Mouse (Mus musculus) gastrocnemius, adult 2 months (tissue): ENCODE measurements around the gene Ms4a6c. TPM values are rescaled to one million over a fixed set of nuclear protein-coding genes. Genes with fewer than 3 reads are reported as not detected.

Experiments
- DNase-seq: peaks from one replicate; pipeline ENCODE4 v3.0.0; 2022
- H3K27ac ChIP-seq: fragments of 200-600 bp; 2 replicates; pipeline ENCODE4 v1.8.1; 2022; ENCODE audit warnings: mild to moderate bottlenecking
- H3K4me3 ChIP-seq: fragments of 200-600 bp; 2 replicates; pipeline ENCODE4 v1.8.1; 2022; ENCODE audit warnings: mild to moderate bottlenecking, moderate library complexity
- CTCF ChIP-seq: fragments of 200-600 bp; IDR thresholded peaks from 2 replicates; pipeline ENCODE4 v1.8.1; 2022; ENCODE audit warnings: antibody characterized with exemption, mild to moderate bottlenecking, moderate library complexity
- intact Hi-C: fragments of 180-260 bp; cut with DNase I; formaldehyde crosslinking; loops from one replicate; pipeline ENCODE4 v1.15.1; 2025
- total RNA-seq, 2 experiments: library from RNA; stranded (reverse); gene quantifications; 2 replicates each; pipeline ENCODE4 v1.2.3; 2021

The Ms4a6c gene
- total RNA-seq, 2 experiments from 2014 or later = 1.3 to 3.4 TPM

DNA sequence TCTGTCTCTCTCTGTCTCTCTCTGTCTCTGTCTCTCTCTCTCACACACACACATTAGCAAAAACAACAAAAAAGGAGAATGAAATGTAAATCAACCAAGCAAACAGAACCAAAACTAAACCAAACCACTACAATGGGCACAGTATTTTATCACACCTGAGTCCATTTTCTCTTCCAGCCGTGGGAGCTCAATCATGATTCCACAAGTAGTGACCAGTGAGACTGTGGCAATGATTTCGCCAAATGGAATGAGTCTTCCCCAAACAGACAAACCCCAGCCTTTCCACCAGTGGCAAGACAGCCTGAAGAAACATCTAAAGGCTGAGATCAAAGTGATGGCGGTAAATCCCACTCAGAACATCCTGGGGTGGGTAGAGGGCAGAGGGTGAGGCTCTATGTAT is 51.0 kb downstream of the Ms4a6c start:
- no peak overlapping the region for H3K27ac ChIP-seq
- TF ChIP-seq CTCF = no peak
- intact Hi-C loops = no loop called here
- no peak overlapping the region for H3K4me3 ChIP-seq
- no peak for DNase-seq

Other genes with a start within 250 kb of the Ms4a6c start
- not detected for gene Ms4a12, start 236.9 kb upstream of the Ms4a6c start, total RNA-seq
- not detected for gene Ms4a1, start 203.1 kb upstream of the Ms4a6c start, total RNA-seq
- gene Ms4a5, start 185.5 kb upstream of the Ms4a6c start, total RNA-seq = not detected
- gene Ms4a14, start 154.9 kb upstream of the Ms4a6c start, total RNA-seq = not detected
- gene Ms4a7, start 133.2 kb upstream of the Ms4a6c start, total RNA-seq = under 1 TPM; 0.17 to 0.23 TPM
- 1 to 10 TPM; 1.5 to 4.2 TPM for gene Ms4a4a, start 93.8 kb upstream of the Ms4a6c start, total RNA-seq
- not detected for gene Ms4a4c, start 64.6 kb upstream of the Ms4a6c start, total RNA-seq
- not detected for gene Ms4a4b, start 25.8 kb upstream of the Ms4a6c start, total RNA-seq
- gene Gm8369, start 16.6 kb downstream of the Ms4a6c start, total RNA-seq = not detected
- gene Ms4a6b, start 47.1 kb downstream of the Ms4a6c start, total RNA-seq = 1 to 10 TPM in 1 of 2 experiments, under 1 TPM in 1; 0.54 to 2.7 TPM
- 1 to 10 TPM; 4.0 TPM for gene Ms4a4d, start 67.4 kb downstream of the Ms4a6c start, total RNA-seq
- 1 to 10 TPM in 1 of 2 experiments, under 1 TPM in 1; 0.89 to 1.6 TPM for gene Ms4a6d, start 135.5 kb downstream of the Ms4a6c start, total RNA-seq
- gene Ms4a2, start 154.4 kb downstream of the Ms4a6c start, total RNA-seq = under 1 TPM in 1 of 2 experiments, not detected in 1; 0.31 TPM
- gene Ms4a3, start 171.5 kb downstream of the Ms4a6c start, total RNA-seq = not detected
- gene Oosp2, start 191.2 kb downstream of the Ms4a6c start, total RNA-seq = not detected
- gene Oosp1, start 221.8 kb downstream of the Ms4a6c start, total RNA-seq = not detected
- not detected for gene Oosp3, start 227.7 kb downstream of the Ms4a6c start, total RNA-seq